Mouse (Mus musculus): ENCODE results near the gene Pdzrn3.

The Pdzrn3 gene

GRCm38 (mm10) chr6:101266787-101267186 lies 110.9 kb downstream of the Pdzrn3 start:
- in situ Hi-C loops (cut with MboI; ENCODE audit: unreplicated experiment in 2 of 2) = loop anchor here in 1 of 2 experiments (10.0 kb wide), 1 partner anchor 382 kb away; no protein-coding TSS in a partner anchor

- in situ Hi-C loops (cut with MboI; ENCODE audit: unreplicated experiment in 2 of 2) = loop anchor here in 1 of 2 experiments (10.0 kb wide), 1 partner anchor 379 kb away; no protein-coding TSS in a partner anchor
Observed at GRCm38 (mm10) chr6:101263544-101263943, 114.2 kb downstream of the Pdzrn3 start.

- in situ Hi-C loops (cut with MboI; ENCODE audit: unreplicated experiment in 2 of 2) = loop anchor here in 1 of 2 experiments (10.0 kb wide), 1 partner anchor 377 kb away; no protein-coding TSS in a partner anchor
Observed at GRCm38 (mm10) chr6:101261513-101261912, 116.2 kb downstream of the Pdzrn3 start.

GRCm38 (mm10) chr6:101259411-101259810 lies 118.3 kb downstream of the Pdzrn3 start:
- in situ Hi-C loops (cut with MboI; ENCODE audit: unreplicated experiment in 2 of 2) = no loop called here

- in situ Hi-C loops (cut with MboI; ENCODE audit: unreplicated experiment in 2 of 2) = no loop called here
Observed at GRCm38 (mm10) chr6:101257418-101257817, 120.3 kb downstream of the Pdzrn3 start.

GRCm38 (mm10) chr6:101254652-101255051 lies 123.0 kb downstream of the Pdzrn3 start:
- in situ Hi-C loops (cut with MboI; ENCODE audit: unreplicated experiment in 2 of 2) = no loop called here

- in situ Hi-C loops (cut with MboI; ENCODE audit: unreplicated experiment in 2 of 2) = no loop called here
Observed at GRCm38 (mm10) chr6:101251916-101252603, 125.6 kb downstream of the Pdzrn3 start.

GRCm38 (mm10) chr6:101251160-101251559 lies 126.5 kb downstream of the Pdzrn3 start:
- in situ Hi-C loops (cut with MboI; ENCODE audit: unreplicated experiment in 2 of 2) = no loop called here

- in situ Hi-C loops (cut with MboI; ENCODE audit: unreplicated experiment in 2 of 2) = no loop called here
Observed at GRCm38 (mm10) chr6:101246137-101246536, 131.6 kb downstream of the Pdzrn3 start.

- in situ Hi-C loops (cut with MboI; ENCODE audit: unreplicated experiment in 2 of 2) = no loop called here
Observed at GRCm38 (mm10) chr6:101244355-101244754, 133.3 kb downstream of the Pdzrn3 start.

GRCm38 (mm10) chr6:101243189-101243815 lies 134.4 kb downstream of the Pdzrn3 start:
- in situ Hi-C loops (cut with MboI; ENCODE audit: unreplicated experiment in 2 of 2) = no loop called here

- in situ Hi-C loops (cut with MboI; ENCODE audit: unreplicated experiment in 2 of 2) = no loop called here
Observed at GRCm38 (mm10) chr6:101236641-101237246, 141.0 kb downstream of the Pdzrn3 start.

- in situ Hi-C loops (cut with MboI; ENCODE audit: unreplicated experiment in 2 of 2) = no loop called here
Observed at GRCm38 (mm10) chr6:101236230-101236629, 141.5 kb downstream of the Pdzrn3 start.

- in situ Hi-C loops (cut with MboI; ENCODE audit: unreplicated experiment in 2 of 2) = no loop called here
Observed at GRCm38 (mm10) chr6:101234349-101234748, 143.3 kb downstream of the Pdzrn3 start.

- in situ Hi-C loops (cut with MboI; ENCODE audit: unreplicated experiment in 2 of 2) = no loop called here
Observed at GRCm38 (mm10) chr6:101233680-101234079, 144.0 kb downstream of the Pdzrn3 start.

- in situ Hi-C loops (cut with MboI; ENCODE audit: unreplicated experiment in 2 of 2) = no loop called here
Observed at GRCm38 (mm10) chr6:101227294-101227855, 150.3 kb downstream of the Pdzrn3 start.

- in situ Hi-C loops (cut with MboI; ENCODE audit: unreplicated experiment in 2 of 2) = no loop called here
Observed at GRCm38 (mm10) chr6:101220307-101220706, 157.4 kb downstream of the Pdzrn3 start.

GRCm38 (mm10) chr6:101219004-101219403 lies 158.7 kb downstream of the Pdzrn3 start:
- in situ Hi-C loops (cut with MboI; ENCODE audit: unreplicated experiment in 2 of 2) = no loop called here

GRCm38 (mm10) chr6:101218197-101218596 lies 159.5 kb downstream of the Pdzrn3 start:
- in situ Hi-C loops (cut with MboI; ENCODE audit: unreplicated experiment in 2 of 2) = no loop called here

GRCm38 (mm10) chr6:101217756-101218155 lies 159.9 kb downstream of the Pdzrn3 start:
- in situ Hi-C loops (cut with MboI; ENCODE audit: unreplicated experiment in 2 of 2) = no loop called here

- in situ Hi-C loops (cut with MboI; ENCODE audit: unreplicated experiment in 2 of 2) = no loop called here
Observed at GRCm38 (mm10) chr6:101215436-101215791, 162.3 kb downstream of the Pdzrn3 start.
